Mouse (Mus musculus): Measurements from ENCODE around the gene Inpp5e. TPM values are rescaled to one million over a fixed set of nuclear protein-coding genes. Genes with fewer than 3 reads are reported as not detected.

Inpp5e gene
- total RNA-seq, 2 experiments from 2014 or later: 5.3 to 13.5 TPM

DNA sequence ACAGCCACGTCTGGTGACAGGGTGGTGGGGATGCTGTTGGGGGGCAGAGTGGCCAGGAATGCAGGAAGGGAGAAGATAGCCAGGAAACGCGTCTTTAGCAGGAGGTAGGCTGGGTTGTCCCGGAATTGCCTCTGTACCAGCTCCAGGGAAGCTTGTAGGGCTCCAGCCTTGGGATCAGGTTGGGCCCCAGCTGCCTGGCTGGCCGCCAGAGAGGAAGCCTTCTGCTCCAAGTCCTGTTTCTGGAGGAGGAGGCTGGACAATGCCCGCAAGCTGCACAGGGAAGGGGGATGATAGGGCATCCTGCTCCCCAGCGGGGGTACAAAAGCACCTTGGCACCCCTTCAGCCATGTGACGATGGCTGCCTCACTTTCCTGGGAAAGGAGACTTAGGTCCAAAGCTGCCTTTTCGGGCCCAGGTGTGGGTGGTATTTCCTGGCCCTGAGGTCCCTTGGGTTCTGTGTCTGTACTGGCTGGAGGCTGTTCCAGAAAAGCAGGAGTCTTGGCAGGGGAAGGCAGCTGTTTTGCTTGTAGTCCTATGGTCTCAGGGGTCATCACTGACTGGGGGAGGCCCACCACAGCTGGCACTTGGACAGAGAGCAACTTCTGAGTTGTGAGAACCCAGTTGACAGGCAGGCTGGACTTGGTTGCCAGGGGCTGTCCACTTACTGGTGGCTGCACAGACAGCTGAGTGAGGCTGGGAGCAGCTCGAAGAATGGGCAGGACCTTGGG lies 44.1 kb downstream of the Inpp5e start:
- no peak for ATAC-seq (replicated peaks; ENCODE audit: poor library complexity)

DNA sequence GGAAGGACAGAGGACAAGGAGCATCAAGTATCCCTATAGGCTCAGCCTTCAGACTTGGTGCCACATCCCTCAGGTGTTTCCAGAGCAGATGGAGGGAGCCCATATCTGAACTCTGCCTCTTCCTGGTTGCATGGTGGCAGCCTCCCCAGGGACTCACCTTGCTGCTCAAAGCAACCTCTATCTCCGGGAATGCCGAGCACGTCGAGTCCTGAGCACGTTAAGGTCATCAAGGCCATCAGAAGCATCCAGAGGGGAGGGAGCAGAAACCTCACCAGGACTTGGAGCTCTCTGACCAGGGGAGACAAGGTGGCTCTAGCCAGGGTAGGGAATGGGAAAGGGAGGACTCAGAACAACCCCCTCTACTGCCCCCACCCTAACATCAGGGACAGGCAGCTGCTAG lies 45.5 kb downstream of the Inpp5e start:
- no peak for ATAC-seq (replicated peaks; ENCODE audit: poor library complexity)

DNA sequence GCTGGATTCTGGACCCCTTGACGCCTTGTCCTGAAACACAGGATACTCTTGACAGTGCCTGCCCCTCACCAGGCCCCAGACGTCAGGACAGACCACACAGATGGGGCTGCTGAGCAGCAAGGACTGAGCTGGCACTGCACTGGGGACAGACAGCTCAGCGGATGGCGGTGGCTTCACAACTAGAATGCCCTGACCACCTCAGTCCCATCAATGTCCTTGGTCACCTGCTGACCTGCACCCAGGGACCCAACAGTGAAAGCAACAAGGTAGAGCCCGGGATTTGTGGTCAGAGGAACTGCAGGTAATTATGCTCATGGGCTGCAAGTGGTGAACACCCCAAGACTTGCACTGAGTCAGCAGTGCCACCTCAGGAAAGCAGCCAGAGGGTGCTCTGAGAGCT lies 46.0 kb downstream of the Inpp5e start:
- ATAC-seq (replicated peaks; ENCODE audit: poor library complexity): no peak

DNA sequence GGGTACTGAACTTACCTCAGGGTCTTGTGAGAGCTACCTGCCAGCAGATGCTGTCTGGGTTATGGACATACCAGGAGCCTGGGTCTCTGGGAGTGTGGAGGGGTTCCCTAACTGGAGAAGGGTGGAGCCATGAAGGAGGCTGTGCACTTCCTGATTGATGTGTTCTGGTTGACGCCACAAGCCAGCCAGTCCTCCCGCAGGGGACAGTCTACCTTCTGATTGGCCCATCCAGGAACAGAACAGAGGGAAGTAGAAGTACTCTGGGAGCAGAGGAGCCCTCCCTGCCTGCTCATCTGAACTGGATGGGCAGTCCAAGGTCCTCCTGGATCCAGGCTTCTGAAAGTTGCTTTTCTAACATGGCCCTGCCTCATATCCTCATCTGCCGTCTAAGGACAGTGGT lies 48.2 kb downstream of the Inpp5e start, which contains the start of gene Card9:
Card9 (minus strand) TSS at position 147 of the 400 bp plus-strand sequence.
- peak; percentile 82 for ATAC-seq (replicated peaks; ENCODE audit: poor library complexity)

DNA sequence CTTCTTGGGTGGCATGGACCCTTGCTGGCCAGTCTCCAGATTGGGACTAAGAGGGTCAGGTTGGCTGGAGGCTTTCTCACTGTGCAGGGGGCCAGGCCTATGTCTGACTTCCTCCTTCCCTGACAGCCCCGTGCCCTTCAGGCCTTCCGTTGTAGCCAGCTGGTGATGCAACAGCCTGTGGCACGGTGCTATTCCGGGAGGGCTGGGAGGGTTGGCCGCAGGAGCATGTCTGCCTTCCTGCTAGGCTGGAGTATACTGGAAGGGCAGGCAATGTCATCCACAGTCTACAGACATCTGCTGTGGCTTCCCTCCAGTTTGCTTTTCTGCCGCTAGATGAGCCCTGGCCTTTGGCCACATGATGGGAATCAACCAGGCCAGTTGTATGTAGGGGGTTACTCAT lies 49.0 kb downstream of the Inpp5e start:
- ATAC-seq (replicated peaks; ENCODE audit: poor library complexity): peak; percentile 77

DNA sequence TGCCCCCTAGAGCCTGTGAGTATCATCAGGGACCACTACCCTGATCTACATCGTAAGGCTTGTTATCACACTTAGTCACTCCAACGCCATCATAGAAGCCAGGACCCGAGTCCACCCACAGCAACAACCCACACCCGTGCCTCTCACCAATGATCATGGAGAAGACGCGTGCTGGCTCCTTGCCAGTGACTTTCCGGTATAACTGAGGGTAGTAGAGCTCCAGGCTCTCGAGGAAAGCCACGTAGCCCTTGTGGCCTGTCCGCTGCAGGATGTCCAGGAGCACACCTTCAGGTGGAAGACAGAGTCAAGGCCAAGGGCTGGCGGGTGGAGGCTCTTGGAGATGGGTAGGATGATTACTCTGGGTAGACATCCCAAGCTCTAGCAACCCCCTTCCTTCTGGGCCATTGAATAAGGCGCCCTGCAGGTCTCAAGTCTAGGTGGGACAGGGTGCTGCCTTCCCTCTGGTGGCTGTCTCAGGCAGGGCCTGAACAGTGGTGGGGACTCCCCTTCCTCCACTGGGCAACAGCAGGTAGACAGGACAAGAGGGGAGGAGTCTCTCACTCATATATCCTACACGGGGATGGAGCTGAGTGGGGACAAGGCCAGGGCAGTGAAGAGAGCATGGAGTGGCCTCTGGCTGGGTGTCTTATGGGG lies 50.2 kb downstream of the Inpp5e start:
- ATAC-seq (replicated peaks; ENCODE audit: poor library complexity): no peak

DNA sequence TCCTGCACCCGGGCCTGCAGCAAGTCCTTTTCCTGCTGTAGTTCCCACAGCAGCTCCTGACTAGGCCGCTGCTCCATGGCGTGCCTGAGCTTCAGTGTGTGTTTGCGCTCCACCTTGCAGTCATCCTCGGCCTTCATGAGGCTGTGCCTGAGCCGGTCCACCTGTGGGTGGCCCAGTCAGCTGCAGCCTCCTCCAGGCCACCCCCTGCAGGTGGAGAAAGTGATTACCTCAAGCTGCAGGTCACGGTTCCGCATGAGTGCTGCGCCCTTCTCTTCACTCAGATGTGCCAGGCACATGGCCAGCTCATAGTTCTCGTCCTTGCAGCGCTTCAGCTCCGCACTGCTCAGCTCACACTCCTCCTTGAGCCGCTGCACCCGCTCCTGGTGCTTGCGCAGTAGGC lies 51.5 kb downstream of the Inpp5e start:
- ATAC-seq (replicated peaks; ENCODE audit: poor library complexity): no peak

DNA sequence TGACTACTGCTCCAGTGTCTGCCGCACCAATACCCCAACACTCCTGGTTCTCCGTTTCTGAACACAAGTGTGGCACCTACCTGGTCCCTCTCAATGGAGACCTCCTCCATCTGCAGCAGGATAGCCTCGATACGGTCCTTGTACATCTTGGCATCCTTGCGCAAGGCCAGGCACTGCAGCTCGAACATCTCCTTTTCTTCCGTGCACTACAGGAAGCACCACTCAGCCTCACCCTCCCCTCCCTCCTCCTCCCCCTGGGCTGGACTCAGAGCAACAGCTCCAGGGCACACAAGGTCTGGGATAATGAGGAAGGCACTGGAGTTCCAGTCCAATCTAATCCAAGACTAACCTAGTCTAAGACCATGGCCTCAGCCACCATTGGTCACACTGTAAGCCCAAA lies 52.3 kb downstream of the Inpp5e start:
- ATAC-seq (replicated peaks; ENCODE audit: poor library complexity): no peak

DNA sequence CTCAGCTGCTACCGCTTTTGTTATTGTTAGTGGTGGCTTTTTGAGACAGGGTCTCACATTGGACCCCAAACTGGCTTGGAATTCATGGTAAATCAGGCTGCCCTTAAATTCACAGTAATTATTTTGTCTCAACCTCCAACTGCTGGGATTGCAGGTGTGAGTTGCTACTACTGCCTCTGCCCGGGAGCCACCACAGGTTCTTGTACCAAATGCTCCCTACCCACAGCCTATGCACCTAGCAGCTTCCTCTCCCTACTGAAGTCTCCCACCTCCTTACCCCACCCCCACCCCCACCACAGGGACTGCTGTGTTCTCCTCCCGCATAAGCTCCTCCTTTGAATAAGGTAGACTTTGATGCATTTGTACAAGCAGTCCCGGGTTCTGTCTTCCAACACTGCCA lies 52.8 kb downstream of the Inpp5e start:
- no peak for ATAC-seq (replicated peaks; ENCODE audit: poor library complexity)

DNA sequence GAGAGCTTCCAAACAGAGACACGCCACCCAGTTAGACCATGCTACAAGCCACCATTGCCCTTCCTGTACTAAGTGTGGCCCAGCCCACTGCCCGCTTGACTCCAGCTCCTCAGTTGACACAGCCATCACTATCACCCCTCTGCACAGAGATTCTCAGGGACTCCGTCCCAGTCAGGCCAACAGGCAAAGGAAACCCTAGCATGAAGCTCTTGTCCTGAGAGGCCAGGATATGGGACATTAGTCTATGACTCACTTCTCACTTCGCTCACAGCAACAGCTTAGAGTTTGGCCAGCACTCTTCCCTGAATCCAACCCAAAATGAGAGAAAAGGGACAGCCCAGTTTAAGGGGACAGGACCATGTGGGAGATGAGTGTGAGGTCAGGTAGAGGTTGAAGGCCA lies 54.6 kb downstream of the Inpp5e start:
- no peak for ATAC-seq (replicated peaks; ENCODE audit: poor library complexity)

DNA sequence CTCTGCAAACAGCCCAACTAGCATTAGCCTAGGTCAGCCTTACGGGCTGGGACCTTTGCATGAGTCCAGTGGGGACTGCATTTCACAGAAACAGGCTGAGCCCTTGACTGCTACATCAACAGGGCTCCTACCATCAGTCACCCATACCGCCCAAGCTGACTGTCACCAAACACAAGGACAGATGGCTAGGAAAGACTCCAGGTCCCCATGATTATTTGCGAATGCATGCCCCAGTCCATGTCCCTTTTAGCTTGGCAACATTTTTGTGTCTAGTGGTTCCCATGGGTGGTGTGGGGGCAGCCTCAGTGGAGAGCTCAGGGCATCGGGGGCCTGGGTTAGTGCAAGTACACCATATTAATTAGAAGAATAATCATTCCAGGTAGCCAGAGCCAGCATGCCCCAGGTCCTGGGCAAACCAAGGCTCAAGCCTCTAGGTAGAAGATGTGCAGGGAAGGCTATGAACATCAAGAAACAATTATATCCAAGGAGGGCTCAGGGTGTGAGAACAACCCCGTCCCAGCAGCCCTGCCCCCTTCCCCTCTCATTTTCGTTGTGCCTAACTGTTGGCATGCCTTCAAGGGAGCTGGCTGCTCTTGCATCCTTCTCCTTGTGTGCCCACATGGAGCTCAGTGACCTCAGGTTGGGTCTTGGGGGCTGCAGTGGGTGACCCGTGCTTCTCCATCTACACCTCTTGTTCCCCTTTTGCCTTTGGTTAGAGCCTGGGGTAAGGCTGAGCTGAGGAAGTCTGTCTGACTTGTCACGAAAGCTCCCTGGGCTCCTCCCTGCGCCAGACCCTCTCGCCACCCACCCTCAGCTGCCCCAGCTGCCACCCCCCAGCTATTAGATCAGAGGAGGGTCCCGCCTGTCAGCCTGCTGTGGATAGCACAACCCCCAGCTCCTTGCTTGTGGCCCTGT lies 55.7 kb downstream of the Inpp5e start:
- no peak for ATAC-seq (replicated peaks; ENCODE audit: poor library complexity)

DNA sequence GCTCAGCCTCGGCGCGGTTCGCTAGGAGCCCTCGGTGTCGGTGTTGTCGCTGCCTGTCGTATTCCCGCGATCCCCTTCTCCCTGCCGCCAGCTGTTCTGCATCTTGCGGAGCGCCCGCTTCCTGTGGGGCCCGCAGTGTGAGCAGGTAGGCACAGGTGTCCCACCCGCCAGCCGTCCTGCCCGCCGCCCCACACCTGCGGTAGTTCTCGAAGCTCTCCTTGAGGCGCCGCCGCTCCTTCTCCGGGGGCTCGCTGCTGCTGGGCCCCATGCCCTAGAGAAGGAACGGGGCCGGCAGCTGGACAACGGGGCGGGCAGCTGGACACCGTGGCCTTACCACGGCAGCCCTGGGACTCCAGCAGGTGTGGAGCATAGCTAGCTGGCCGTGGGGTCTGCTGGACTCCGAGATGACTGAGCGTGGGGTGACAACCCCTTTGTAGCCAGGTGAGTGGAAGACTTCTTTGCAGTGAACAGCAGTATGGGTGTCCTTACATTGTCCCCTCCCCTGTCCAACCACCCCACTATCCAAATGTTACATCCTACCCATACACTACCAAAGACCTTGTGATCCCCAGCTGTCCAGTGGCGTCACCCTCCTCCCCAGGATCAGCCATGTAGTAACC lies 56.6 kb downstream of the Inpp5e start:
- ATAC-seq (replicated peaks; ENCODE audit: poor library complexity): peak; percentile 32

DNA sequence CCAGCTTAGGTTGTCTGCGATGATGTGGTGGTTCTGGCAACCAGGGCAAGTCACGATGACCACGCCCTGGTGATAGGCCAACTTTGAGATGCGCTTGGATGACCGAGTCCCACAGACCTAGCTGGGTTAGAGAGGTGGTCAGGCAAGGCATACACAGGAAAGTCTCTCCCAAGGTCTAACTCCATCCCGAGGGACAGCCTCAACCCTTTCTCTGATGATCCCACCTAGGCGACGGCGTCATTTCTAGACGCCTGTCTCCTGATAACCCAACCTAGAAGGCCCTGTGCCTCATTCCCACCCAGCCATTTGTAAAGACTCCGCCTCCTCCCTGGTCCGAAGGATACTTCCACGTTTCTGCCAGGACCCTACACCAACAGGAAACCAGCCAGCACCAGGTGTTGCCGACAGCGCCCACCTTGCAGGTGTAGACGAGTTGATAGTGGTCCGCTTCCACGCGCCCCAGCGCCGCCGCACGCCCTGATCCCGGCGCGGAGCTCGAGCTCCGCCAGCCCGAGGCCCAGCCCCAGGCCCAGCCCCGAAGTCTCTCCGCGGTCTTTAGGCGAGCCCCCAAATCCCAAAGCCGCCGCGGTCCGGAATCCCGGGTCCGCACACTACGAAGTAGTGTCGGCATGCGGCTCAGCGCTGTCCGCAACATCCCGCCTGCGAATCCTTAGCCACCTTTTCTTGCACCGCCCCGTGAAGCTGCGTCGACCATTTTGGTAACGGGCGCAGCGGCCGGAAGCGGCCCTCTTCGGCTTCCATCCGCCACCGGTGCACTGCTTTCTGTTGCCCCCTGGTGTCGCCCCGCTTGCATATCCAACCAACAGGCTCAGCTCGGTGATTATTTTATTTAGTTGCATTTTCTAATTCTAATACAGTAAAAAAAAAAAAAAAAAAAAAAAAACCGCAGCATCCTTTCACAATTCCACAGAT lies 57.4 kb downstream of the Inpp5e start, which contains the start of gene Dnlz:
Dnlz (minus strand) TSS at position 753 of the 933 bp plus-strand sequence.
- peak; percentile 93 for ATAC-seq (replicated peaks; ENCODE audit: poor library complexity)

DNA sequence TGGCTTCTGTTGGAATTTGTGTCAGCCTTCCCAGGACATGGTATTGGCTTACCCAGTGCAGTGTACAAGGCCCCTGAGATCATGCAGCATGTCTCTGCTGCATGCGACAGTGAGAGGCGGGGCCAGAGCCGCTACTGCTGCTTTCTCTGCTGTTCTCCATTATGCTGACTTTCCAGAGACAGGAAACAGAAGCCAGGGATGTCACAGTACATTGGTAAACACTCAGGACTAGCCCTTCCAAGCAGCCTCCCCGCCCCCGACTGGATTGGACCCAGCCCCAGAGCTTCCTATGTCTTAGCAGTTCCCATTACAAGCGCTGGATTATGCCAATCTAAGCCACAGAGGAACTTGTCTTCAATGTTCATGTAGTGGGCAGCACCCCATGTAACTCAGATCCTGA lies 60.8 kb downstream of the Inpp5e start:
- no peak for ATAC-seq (replicated peaks; ENCODE audit: poor library complexity)

Other genes starting within 250 kb of the Inpp5e start
- gene Lhx3, start 200.9 kb downstream of the Inpp5e start, total RNA-seq (2015): not detected in 2 replicates
- not detected in 2 replicates for gene Lhx3, start 200.9 kb downstream of the Inpp5e start, total RNA-seq (2017)
- 6.9 and 10.3 TPM in 2 replicates for gene Qsox2, start 171.7 kb downstream of the Inpp5e start, total RNA-seq (2015)
- 5.3 and 5.9 TPM in 2 replicates for gene Qsox2, start 171.7 kb downstream of the Inpp5e start, total RNA-seq (2017)
- not detected in 2 replicates for gene Ccdc187, start 114.6 kb downstream of the Inpp5e start, total RNA-seq (2015)
- gene Ccdc187, start 114.6 kb downstream of the Inpp5e start, total RNA-seq (2017): not detected in 2 replicates
- gene Gpsm1, start 93.7 kb downstream of the Inpp5e start, total RNA-seq (2015): 6.7 and 7.1 TPM in 2 replicates
- gene Gpsm1, start 93.7 kb downstream of the Inpp5e start, total RNA-seq (2017): 7.4 and 11.9 TPM in 2 replicates
- 6.4 and 6.8 TPM in 2 replicates for gene Dnlz, start 57.1 kb downstream of the Inpp5e start, total RNA-seq (2015)
- 5.8 and 6.9 TPM in 2 replicates for gene Dnlz, start 57.1 kb downstream of the Inpp5e start, total RNA-seq (2017)
- 27.3 and 33.3 TPM in 2 replicates for gene Card9, start 48.3 kb downstream of the Inpp5e start, total RNA-seq (2015)
- gene Card9, start 48.3 kb downstream of the Inpp5e start, total RNA-seq (2017): 99.2 and 121 TPM in 2 replicates
- 15.6 and 23.2 TPM in 2 replicates for gene Snapc4, start 28.6 kb downstream of the Inpp5e start, total RNA-seq (2015)
- gene Snapc4, start 28.6 kb downstream of the Inpp5e start, total RNA-seq (2017): 35.6 and 41.8 TPM in 2 replicates
- 44.4 and 53.5 TPM in 2 replicates for gene Entr1, start 19.9 kb downstream of the Inpp5e start, total RNA-seq (2015)
- 33.6 and 37.9 TPM in 2 replicates for gene Entr1, start 19.9 kb downstream of the Inpp5e start, total RNA-seq (2017)
- 36.7 and 50.1 TPM in 2 replicates for gene Pmpca, start 19.9 kb downstream of the Inpp5e start, total RNA-seq (2015)
- gene Pmpca, start 19.9 kb downstream of the Inpp5e start, total RNA-seq (2017): 52.8 and 62.4 TPM in 2 replicates
- gene Sec16a, start 36.0 kb upstream of the Inpp5e start, total RNA-seq (2015): 33.9 and 48.3 TPM in 2 replicates
- gene Sec16a, start 36.0 kb upstream of the Inpp5e start, total RNA-seq (2017): 23.9 and 29.7 TPM in 2 replicates
- 15.5 and 19.0 TPM in 2 replicates for gene Notch1, start 107.5 kb upstream of the Inpp5e start, total RNA-seq (2015)
- gene Notch1, start 107.5 kb upstream of the Inpp5e start, total RNA-seq (2017): 8.8 and 9.3 TPM in 2 replicates
- 29.9 and 58.3 TPM in 2 replicates for gene Egfl7, start 170.8 kb upstream of the Inpp5e start, total RNA-seq (2015)
- gene Egfl7, start 170.8 kb upstream of the Inpp5e start, total RNA-seq (2017): 24.6 and 24.9 TPM in 2 replicates
- gene Gm20532, start 177.4 kb upstream of the Inpp5e start, total RNA-seq (2015): not detected in 2 replicates
- not detected in 2 replicates for gene Gm20532, start 177.4 kb upstream of the Inpp5e start, total RNA-seq (2017)
- gene Agpat2, start 195.2 kb upstream of the Inpp5e start, total RNA-seq (2015): 47.8 and 50.3 TPM in 2 replicates
- 43.5 and 52.3 TPM in 2 replicates for gene Agpat2, start 195.2 kb upstream of the Inpp5e start, total RNA-seq (2017)
- 2.8 and 4.8 TPM in 2 replicates for gene Fam69b, start 219.3 kb upstream of the Inpp5e start, total RNA-seq (2015)
- 9.2 and 9.4 TPM in 2 replicates for gene Fam69b, start 219.3 kb upstream of the Inpp5e start, total RNA-seq (2017)

Measured in megakaryocyte progenitor cell, adult 5-6 weeks (primary cell).